Mouse (Mus musculus) neural tube, embryonic 12.5 days (tissue): ENCODE data around the gene Ccp110. TPM values are rescaled to one million over a fixed set of nuclear protein-coding genes. Genes with fewer than 3 reads are reported as not detected.

Experiments
- ATAC-seq: fragments of 200-750 bp; cut with Nextera tagmentation; 2 replicates; pipeline ENCODE4 v1.8.0; 2017; ENCODE audit warnings: low read depth, mild to moderate bottlenecking, moderate TSS enrichment, moderate library complexity; ENCODE audit not compliant: low FRiP score
- H3K27ac ChIP-seq: fragments of 300-500 bp; sonication (generic); 2 replicates; pipeline ENCODE4 v1.5.1; 2016
- H3K27me3 ChIP-seq: fragments of 300-500 bp; sonication (generic); replicated peaks from 2 replicates; pipeline ENCODE4 v1.6.1; 2016; ENCODE audit warnings: mild to moderate bottlenecking
- H3K36me3 ChIP-seq: fragments of 300-500 bp; sonication (generic); 2 replicates; pipeline ENCODE4 v1.6.1; 2016; ENCODE audit warnings: mild to moderate bottlenecking
- H3K4me1 ChIP-seq: fragments of 300-500 bp; sonication (generic); 2 replicates; pipeline ENCODE4 v1.6.1; 2016
- H3K4me2 ChIP-seq: fragments of 300-500 bp; sonication (generic); replicated peaks from 2 replicates; pipeline ENCODE4 v1.6.1; 2016; ENCODE audit warnings: mild to moderate bottlenecking
- H3K4me3 ChIP-seq: fragments of 300-500 bp; sonication (generic); 2 replicates; pipeline ENCODE4 v1.5.1; 2016
- H3K9ac ChIP-seq: fragments of 300-500 bp; sonication (generic); 2 replicates; pipeline ENCODE4 v1.6.1; 2016; ENCODE audit warnings: mild to moderate bottlenecking
- H3K9me3 ChIP-seq: fragments of 300-500 bp; sonication (generic); 2 replicates; pipeline ENCODE4 v1.6.1; 2016; ENCODE audit warnings: mild to moderate bottlenecking
- WGBS: fragments of 180-500 bp; shearing (Covaris S2); methylation state at CpG from one replicate; pipeline ENCODE4 v1.1.7; 2016; 5-methylcytosine and 5-hydroxymethylcytosine counted together
- polyA plus RNA-seq: library from polyadenylated mRNA; unstranded; fragments of >200 nt; fragmentation: Nextera tagmentation; extraction: Ambion mirVana; gene quantifications from 2 replicates; pipeline ENCODE4 v1.2.1, GENCODE M21; 2016

Gene Ccp110
- polyA plus RNA-seq, 1 experiment from 2014 or later: 34.2 TPM

DNA sequence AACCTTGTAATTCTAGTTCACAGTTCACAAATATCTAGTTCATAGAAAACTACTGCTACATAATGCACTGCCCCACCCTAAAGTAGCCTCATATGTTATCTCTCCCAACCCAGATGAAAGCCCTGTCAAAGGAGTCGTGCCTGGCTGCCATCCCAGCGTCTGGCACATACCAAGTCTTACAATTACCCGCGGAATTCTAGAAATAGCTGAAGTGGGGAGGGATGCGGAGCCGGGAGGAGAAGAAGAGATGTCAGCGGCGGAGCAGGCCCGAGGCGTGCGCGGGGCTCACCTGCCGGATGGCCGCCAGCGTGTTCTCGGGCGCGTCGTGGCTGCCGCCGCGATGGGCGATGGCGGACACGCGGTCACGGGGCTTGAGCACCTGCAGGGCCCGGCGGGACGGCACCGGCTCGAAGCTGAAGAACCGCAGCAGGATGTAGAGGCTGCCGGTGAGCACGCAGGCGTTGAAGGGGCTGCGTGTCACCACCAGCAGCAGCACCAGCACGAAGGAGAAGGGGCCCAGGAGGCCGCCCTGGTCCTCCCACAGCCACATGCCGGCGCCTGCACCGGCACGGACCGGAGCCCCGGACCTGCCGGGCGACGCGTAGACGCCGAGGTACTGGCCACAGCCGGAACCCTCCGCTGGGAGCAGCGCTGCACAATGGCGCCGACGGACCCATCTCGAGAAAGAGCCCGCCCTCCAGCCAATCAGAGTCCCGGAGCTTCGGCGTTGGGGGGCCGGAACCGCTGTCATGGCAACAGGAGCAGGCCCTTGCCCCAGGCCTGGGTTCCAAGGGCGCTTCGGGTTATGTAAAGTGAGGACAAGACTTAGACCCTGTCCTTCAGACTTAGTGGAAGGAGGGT, 7.0 kb upstream of the Ccp110 start, which contains the start of gene Gde1:
TSS of gene Gde1 (minus strand) at position 678 of the 861 bp plus-strand sequence.
- peak within 1 kb of the TSS; percentile 96 for H3K9ac ChIP-seq
- H3K27ac ChIP-seq: peak within 1 kb of the TSS; percentile 76
- peak within 1 kb of the TSS; percentile 86 for H3K4me3 ChIP-seq
- no peaks in the 10 kb centered on the region for H3K27me3 ChIP-seq
- H3K9me3 ChIP-seq: no peaks in the 10 kb centered on the region
- H3K4me1 ChIP-seq: peaks cover 20% of the 10 kb centered on the region; the same call in 1 of the 2 replicates
- peak; percentile 95 for ATAC-seq
- no peaks in the 10 kb centered on the region for H3K36me3 ChIP-seq
- peak within 1 kb of the TSS; percentile 78 for H3K4me2 ChIP-seq
- WGBS: under 1% methylated on average over 66 of the region's 66 CpGs

DNA sequence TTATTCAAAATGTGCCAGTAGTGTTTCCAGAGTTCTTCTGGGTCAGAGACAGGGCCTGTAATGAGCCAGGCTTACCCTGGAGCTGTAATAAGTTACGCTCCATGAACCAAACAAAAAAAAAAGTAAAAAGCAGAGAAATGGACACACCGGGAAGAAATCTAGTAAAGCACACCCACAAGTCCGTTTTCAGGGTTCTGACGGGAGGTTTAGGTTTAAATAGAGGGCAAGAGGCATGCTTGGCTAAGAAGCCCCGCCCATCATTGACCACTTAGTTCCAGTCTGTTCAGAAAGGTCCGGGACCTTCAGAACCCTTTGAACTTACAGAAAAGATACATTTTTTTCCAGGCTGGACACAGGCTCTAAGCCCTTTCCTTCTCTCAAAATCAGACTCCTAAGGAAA, 6.3 kb upstream of the Ccp110 start:
- peaks cover 20% of the 10 kb centered on the region; the same call in 1 of the 2 replicates for H3K4me1 ChIP-seq
- H3K27ac ChIP-seq: no peak overlapping the region
- H3K4me2 ChIP-seq: peak overlapping the region; percentile 78
- no peaks in the 10 kb centered on the region for H3K9me3 ChIP-seq
- no peak overlapping the region for H3K9ac ChIP-seq
- H3K36me3 ChIP-seq: no peaks in the 10 kb centered on the region
- 29% methylated on average over 6 of the region's 6 CpGs for WGBS
- peak; percentile 17 for ATAC-seq
- H3K27me3 ChIP-seq: no peaks in the 10 kb centered on the region
- H3K4me3 ChIP-seq: no peak overlapping the region

DNA sequence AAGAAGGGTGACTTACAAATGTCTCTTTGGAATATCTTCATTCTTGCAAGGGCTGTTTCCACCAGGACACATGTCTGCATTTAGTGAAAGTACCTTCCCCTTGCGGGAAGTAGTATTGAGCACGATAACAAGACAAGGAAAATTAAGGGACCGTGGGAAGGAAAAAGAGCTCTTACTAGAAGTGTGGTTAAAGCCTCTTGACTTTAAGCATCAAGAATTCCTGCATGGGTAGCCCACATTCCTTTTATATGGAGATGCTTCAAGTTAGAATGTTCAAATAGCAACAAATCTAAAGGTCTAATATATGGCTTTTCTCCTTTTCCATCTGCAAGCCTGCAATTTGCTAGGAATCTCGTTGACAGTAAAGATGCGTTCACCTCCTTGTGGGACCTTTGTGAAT, 5.9 kb upstream of the Ccp110 start:
- Histone ChIP-seq H3K4me3 (no peak overlapping the region), H3K27me3 (no peaks in the 10 kb centered on the region), H3K4me1 (peaks cover 20% of the 10 kb centered on the region; the same call in 1 of the 2 replicates), H3K9ac (no peak overlapping the region), H3K27ac (no peak overlapping the region), H3K9me3 (no peaks in the 10 kb centered on the region), H3K36me3 (no peaks in the 10 kb centered on the region), H3K4me2 (no peak overlapping the region)
- ATAC-seq: no peak
- WGBS: 93% methylated on average over 5 of the region's 5 CpGs

DNA sequence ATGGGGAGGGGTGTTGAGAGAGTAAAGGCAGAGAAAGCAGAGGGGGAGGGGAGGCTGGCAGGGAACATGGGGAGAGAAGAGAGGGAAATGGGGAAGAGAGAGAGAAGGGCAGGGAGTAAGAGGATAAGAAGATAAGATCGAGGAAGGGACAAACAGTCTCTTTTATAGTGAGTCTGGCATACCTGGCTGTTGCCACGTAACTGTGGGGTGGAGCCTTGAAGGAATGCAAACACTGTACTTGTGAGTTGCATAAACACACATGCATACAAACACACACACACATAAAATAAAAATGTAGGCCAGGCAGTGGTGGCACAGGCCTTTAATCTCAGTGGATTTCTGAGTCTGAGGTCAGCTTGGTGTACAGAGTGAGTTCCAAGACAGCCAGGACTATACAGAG, 5.1 kb upstream of the Ccp110 start:
- no peak for ATAC-seq
- H3K27me3 ChIP-seq: no peaks in the 10 kb centered on the region
- no peaks in the 10 kb centered on the region for H3K9me3 ChIP-seq
- no peaks in the 10 kb centered on the region for H3K36me3 ChIP-seq
- peaks cover 20% of the 10 kb centered on the region; the same call in 1 of the 2 replicates for H3K4me1 ChIP-seq
- no peak overlapping the region for H3K4me3 ChIP-seq
- H3K27ac ChIP-seq: no peak overlapping the region
- WGBS: 97% methylated on average over 2 of the region's 2 CpGs
- H3K9ac ChIP-seq: no peak overlapping the region
- H3K4me2 ChIP-seq: no peak overlapping the region

DNA sequence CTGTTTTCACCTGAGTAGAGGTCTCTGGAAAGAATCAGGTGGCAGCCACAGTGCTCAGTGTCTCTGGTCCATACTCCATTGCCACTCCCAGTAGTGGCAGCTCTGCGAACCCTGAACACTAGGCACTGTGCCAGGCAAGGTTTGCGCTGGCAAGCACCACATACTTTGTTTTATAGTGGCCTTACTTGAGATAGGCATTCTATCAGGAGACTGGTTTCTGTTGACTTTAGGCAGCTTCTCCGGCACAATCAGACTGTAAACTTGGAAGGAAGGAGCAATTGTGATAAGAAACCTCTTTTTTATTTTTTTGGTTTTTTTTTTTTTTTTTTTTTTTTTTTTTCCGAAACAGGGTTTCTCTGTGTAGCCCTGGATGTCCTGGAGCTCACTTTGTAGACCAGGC, 4.3 kb upstream of the Ccp110 start:
- WGBS: 89% methylated on average over 4 of the region's 4 CpGs
- Histone ChIP-seq H3K9ac (no peak overlapping the region), H3K4me1 (peaks cover 22% of the 10 kb centered on the region)

DNA sequence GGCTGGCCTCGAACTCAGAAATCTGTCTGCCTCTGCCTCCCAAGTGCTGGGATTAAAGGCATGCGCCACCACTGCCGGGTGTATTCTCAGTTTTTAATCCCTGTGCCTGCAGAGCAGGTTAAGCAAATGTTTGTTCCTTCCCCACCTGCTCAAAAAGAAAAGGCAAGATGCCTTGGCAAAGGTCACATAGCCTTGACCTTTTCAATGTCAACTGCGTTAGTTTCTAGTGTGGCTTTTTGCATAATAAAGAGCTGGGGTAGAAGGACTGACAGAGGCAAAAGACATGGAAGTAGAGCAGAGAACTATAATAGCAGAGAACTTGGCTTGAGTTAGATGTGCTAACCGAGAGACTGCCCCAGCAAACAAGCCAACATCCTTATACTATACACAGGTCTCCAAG, 1.6 kb upstream of the Ccp110 start:
- no peak overlapping the region for H3K4me2 ChIP-seq
- no peak overlapping the region for H3K27ac ChIP-seq
- H3K4me3 ChIP-seq: no peak overlapping the region
- WGBS: 69% methylated on average over 5 of the region's 5 CpGs
- H3K9ac ChIP-seq: no peak overlapping the region
- H3K27me3 ChIP-seq: no peaks in the 10 kb centered on the region
- no peak for ATAC-seq
- no peaks in the 10 kb centered on the region for H3K9me3 ChIP-seq
- H3K4me1 ChIP-seq: peaks cover 13% of the 10 kb centered on the region
- H3K36me3 ChIP-seq: peaks cover 5% of the 10 kb centered on the region

More for the DNA sequence above, 4.3 kb upstream of the Ccp110 start:
- H3K4me2 ChIP-seq: no peak overlapping the region
- ATAC-seq: no peak
- no peaks in the 10 kb centered on the region for H3K36me3 ChIP-seq
- no peaks in the 10 kb centered on the region for H3K9me3 ChIP-seq
- H3K27ac ChIP-seq: no peak overlapping the region
- H3K27me3 ChIP-seq: no peaks in the 10 kb centered on the region
- H3K4me3 ChIP-seq: no peak overlapping the region

DNA sequence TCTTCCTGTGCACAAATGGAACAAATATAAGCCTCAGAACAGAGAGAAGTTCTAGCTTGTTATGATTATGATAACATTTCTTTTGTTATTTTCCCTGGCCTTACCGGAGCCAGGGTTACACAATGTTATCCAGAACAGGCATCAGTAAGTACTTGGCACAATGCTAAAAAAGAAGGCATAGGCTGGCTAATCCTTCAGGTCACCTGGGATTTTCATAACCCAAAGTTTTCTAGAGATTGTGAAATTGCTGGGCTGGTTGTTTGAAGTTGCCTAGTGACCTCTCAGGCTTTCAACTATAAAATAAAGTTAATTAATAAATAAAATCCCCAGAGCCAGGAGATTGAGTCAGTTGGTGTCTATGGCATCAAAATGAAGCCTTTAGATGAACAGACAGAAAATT, 2.5 kb downstream of the Ccp110 start:
- Histone ChIP-seq H3K9me3 (no peaks in the 10 kb centered on the region), H3K4me3 (no peak overlapping the region), H3K4me2 (no peak overlapping the region), H3K36me3 (peaks cover 22% of the 10 kb centered on the region), H3K27ac (no peak overlapping the region), H3K4me1 (peaks cover 9% of the 10 kb centered on the region), H3K9ac (no peak overlapping the region), H3K27me3 (no peaks in the 10 kb centered on the region)
- WGBS: 95% methylated on average over 1 of the region's 1 CpGs
- no peak for ATAC-seq

DNA sequence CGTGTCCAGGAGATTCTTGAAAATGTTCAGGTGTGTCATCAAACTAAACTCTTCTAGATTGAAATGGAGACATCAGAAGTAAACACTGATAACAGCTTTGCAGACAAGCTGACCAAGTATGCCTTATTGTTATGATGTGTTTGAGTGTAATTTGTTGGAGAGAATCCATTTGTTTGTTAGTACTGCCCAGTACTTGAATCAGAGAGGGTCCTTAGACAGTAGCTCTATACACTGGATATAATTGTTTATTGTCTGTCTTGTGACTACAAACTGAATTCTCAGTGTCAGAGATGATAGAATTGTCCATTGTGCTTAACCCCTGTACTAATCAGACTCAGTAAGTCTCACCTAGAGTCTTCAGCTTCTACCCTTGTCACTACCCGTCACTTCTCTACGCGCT, 5.7 kb downstream of the Ccp110 start:
- Histone ChIP-seq H3K4me2 (no peak overlapping the region), H3K9me3 (no peaks in the 10 kb centered on the region), H3K4me3 (no peak overlapping the region), H3K27ac (no peak overlapping the region), H3K4me1 (peaks cover 7% of the 10 kb centered on the region), H3K27me3 (no peaks in the 10 kb centered on the region), H3K9ac (no peak overlapping the region), H3K36me3 (peaks cover 46% of the 10 kb centered on the region)
- WGBS: 96% methylated on average over 4 of the region's 4 CpGs
- no peak for ATAC-seq

DNA sequence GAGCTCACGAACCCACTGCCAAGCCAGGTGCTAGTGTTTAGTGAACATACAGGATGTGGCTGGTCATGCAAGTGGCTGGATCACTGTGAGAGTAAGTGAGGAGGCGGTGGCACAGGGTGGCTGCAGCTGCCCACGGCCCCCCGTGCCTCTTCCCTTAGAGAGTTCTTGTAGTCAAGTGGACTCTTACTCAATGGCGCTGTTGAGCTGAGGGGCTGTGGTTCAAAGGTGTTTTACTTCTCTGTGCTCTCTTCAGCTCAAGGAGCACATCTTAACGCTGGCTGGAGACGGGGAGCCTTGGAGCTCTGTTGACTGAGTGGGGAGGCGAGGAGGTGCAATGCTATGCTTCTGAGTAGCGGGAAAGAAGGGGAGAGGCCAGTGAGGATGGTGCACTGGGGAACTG, 11.6 kb downstream of the Ccp110 start:
- 93% methylated on average over 9 of the region's 9 CpGs for WGBS
- ATAC-seq: no peak

DNA sequence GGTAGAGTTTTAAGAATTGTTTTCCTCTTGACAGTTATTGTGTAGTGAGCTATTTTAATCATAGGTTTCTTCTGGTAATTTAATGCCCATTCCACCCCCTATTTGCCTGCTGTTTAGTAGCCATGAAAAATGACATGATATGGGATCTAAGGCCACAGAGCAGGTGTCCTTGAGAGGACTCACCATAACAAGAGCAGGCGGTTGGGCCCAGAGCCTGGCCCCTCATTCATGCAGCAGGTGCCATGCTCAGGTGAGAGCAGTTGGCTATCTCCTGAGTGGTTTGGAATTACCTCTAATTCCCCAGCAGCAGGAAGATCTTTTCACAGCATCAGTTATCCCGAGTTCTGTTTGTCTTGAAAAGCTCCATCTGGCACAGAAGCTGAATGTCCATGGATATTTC, 13.1 kb downstream of the Ccp110 start:
- Histone ChIP-seq H3K27ac (no peak overlapping the region), H3K27me3 (no peaks in the 10 kb centered on the region), H3K4me3 (no peak overlapping the region), H3K36me3 (peaks cover 82% of the 10 kb centered on the region), H3K4me1 (no peaks in the 10 kb centered on the region), H3K4me2 (no peak overlapping the region), H3K9me3 (no peaks in the 10 kb centered on the region), H3K9ac (no peak overlapping the region)
- WGBS: 90% methylated on average over 2 of the region's 2 CpGs
- ATAC-seq: no peak

More for the DNA sequence above, 11.6 kb downstream of the Ccp110 start:
- Histone ChIP-seq H3K27ac (no peak overlapping the region), H3K9ac (no peak overlapping the region), H3K9me3 (no peaks in the 10 kb centered on the region), H3K27me3 (no peaks in the 10 kb centered on the region), H3K4me1 (no peaks in the 10 kb centered on the region), H3K4me3 (no peak overlapping the region), H3K4me2 (no peak overlapping the region), H3K36me3 (peaks cover 74% of the 10 kb centered on the region)

DNA sequence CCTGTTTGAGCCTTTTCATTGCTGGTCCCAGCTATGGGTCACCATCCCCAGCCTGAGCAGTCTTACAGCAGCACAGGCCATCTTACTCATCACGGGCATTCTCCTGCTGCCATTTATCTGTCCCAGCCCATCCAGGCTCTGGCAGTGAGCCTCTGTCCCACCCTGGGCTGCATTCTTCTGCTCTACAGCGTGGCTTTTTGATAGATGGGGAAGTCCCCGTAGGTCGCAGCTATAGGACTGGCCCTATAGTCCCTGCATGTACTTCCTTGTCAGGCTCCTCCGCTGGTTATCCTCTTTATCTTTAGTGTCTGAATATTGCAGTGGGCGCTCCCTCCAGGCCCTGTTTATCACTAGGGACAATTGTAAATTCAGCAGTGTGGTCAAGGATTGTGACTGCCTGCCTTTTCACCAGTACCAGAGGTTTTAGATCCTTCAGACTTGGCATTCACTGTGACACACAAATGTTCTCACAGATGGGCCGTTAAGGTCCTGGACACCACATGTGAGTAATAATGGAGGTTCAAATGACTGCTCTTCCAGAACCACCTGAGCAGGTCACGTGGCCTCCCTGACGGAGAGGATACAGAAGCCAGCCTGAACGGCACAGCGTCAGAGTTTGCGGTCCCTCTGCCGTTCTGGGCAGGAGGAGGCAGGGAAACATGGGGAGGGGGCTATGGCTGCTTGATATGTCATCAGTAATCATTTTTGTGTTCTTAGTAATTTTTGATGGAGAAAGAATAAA, 16.7 kb downstream of the Ccp110 start:
- WGBS: 93% methylated on average over 13 of the region's 13 CpGs
- Histone ChIP-seq H3K9me3 (no peaks in the 10 kb centered on the region), H3K36me3 (peaks cover 80% of the 10 kb centered on the region), H3K4me3 (no peak overlapping the region), H3K9ac (no peak overlapping the region), H3K27me3 (no peaks in the 10 kb centered on the region), H3K4me1 (no peaks in the 10 kb centered on the region), H3K27ac (no peak overlapping the region), H3K4me2 (no peak overlapping the region)
- no peak for ATAC-seq

DNA sequence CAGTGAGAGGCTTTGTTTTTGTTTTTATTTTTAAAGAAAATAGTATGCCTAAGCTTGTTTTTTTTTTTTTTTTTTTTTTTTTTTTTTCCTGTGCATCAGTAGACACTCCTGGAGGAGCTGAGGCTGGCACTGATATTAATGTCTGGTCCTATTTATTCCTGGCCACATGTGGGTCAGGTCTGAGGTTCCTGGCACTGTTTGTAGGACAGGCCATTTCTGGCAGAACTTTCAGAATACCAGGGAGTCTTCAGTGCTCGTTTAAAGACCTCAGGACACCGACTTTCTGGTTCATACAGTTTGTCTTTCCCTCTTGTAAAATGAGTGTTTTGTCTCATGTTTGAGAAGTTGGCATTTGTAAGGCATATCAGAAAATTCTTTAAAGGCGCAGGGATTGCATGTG, 19.4 kb downstream of the Ccp110 start:
- no peaks in the 10 kb centered on the region for H3K4me1 ChIP-seq
- H3K36me3 ChIP-seq: peaks cover 71% of the 10 kb centered on the region
- H3K4me2 ChIP-seq: no peak overlapping the region
- H3K27ac ChIP-seq: no peak overlapping the region
- 94% methylated on average over 3 of the region's 3 CpGs for WGBS
- H3K27me3 ChIP-seq: no peaks in the 10 kb centered on the region
- H3K4me3 ChIP-seq: no peak overlapping the region
- H3K9me3 ChIP-seq: no peaks in the 10 kb centered on the region
- no peak for ATAC-seq
- H3K9ac ChIP-seq: no peak overlapping the region
